Mouse (Mus musculus) A20 (cell line): ENCODE data around the gene Cyfip2.

Experiments
- DNase-seq: peaks from one replicate; pipeline ENCODE4 v3.0.0-alpha.2; 2011; ENCODE audit warnings: low read depth, low spot score

The Cyfip2 gene

DNA sequence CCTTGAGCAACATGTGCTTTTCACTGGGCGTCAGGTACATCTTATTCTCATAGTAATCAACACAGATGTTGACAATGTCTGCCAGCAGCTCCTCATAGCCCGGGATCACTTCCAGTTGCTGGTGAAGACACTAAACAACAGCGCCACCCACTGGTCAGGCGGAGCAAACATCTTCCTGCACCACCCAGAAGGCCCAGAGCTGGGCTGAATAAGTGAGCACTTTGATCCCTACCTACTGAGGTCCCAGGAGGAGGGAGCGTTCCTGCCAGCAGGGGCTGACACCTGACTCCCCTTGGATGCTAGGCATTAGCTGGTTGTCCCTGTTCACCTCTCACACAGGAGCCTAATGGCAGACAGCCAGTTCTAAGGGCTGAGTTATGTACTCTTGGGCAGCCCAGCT is 35.9 kb downstream of the Cyfip2 start:
- DNase-seq = peak; percentile 66

DNA sequence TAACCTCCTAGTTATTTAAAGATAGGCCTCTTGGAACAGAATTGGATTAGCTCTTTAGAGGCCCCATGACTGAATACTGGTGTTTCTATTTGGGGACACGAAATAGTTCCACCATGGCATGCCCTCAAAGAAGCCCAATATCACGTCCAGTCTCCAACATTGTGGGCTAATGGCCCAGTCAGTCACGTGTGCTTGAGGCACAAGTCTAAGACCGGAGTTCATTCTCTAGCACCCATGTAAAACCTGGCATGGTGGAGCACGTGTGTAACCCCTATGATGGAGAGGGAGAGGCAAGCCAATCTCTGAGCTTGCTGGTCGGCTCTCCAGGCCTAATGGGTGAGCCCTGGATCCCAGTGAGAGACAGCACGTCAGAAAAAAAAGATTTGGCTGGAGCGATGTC is 36.5 kb downstream of the Cyfip2 start:
- no peak for DNase-seq

DNA sequence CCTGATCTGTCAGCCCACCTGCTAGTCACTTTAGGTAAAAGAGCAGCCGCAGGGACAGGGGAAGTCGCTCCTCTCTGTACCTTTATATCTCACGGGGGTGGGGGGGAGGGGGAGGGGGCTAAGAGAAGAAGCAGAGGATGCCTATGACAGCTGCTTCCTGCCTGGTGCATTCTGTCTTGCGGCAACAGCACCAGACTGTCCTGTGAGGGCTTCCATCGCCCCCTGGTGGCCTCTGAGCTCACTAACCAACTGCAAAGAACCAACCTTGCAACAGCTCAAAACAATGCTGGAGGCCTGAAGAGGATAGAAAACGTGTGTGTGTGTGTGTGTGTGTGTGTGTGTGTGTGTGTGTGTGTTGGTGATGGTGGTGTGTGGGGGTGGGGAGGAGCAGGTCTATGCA is 37.4 kb downstream of the Cyfip2 start:
- DNase-seq = peak; percentile 84

DNA sequence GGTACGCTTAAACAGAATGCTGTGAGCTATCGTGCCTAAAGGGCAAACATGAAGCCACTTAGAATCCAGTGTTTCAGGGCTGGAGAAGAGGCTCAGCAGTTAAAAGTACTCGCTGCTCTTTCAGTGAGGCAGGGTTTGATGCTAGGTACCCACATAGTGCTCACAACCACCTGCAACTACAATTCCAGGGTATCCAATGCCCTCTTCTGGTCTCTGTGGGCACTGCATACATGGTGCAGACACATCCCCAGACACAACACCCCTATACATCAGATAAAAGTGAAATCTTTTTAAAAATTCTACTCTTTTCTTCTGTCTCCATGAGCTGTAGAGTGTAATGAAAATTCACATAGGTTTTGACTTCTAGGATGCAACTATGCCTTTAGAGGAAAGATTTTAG is 38.7 kb downstream of the Cyfip2 start:
- no peak for DNase-seq

DNA sequence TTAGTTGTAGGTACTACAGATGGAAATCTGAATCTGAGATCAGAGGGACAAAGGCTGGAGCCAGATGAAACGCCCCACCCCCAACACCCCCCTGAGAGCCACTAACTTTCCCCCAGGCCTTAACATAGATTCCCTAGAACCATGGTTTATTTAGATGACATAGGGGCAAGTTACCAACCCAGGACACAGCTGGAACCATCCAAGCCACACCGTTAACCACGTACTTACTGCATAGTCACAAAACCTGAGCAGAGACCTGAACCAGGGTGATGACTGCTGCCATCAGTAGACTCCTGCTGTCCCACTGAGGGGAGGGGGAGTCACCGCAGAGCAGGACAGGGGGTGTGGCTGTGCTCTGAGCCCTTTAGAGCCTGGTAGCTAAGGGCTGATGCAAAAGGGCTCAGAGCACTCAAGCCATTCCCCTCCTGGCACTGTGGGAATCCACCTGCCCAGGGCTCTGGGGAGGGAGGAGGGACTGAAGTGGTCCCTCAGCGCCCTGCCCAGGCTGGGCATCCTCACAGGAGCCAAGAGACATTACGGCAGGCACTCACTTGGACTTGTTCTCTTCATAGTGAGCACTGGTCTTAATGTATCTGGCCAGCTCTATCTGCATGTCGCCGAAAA is 40.5 kb downstream of the Cyfip2 start:
- DNase-seq = peak; percentile 48

GRCm38 (mm10) chr11:46269893-46270292 is 42.8 kb downstream of the Cyfip2 start:
- DNase-seq = no peak

DNA sequence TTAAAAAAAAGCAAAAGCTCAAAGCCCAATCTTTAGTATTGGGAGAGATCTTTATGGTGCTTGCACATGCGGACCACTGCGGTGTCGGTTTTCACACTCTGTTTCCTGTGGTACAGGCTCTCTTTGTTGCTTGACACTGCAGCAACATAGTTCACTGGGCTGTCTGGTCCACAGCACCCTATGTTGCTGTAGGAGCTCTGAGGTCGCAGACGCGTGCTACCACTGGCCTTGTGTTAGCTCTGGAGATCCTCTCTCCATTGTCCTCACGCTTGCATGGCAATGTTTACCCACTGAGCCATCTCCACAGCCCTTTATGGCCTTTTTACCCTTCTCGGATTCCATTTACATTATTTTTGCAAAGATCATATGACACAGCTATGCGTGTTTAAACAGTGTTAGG is 43.3 kb downstream of the Cyfip2 start:
- DNase-seq = no peak

DNA sequence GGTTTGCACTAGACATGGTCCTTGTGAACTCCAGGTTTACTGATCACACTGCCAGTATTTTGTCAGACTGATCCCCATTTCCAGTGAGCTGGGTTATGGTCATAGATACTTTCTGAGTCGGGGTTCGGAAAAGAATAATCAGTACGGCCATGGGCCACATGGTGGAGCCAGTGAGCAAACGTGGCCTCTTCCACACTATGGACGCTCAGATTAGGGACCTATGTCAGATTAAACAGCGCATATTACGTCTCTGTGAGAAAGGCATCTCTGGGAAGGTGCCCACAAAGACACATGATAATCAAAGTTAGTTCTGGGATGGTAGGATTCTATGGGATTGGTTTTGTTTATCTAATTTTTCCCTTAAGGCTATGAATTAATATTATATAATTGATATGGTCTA is 43.7 kb downstream of the Cyfip2 start:
- DNase-seq = peak; percentile 45

- peak; percentile 45 for DNase-seq
These were observed 47.5 kb downstream of the Cyfip2 start for GRCm38 (mm10) chr11:46265031-46265786.

- no peak for DNase-seq
These were observed 48.1 kb downstream of the Cyfip2 start for GRCm38 (mm10) chr11:46264584-46264983.

GRCm38 (mm10) chr11:46263291-46263690 is 49.4 kb downstream of the Cyfip2 start:
- DNase-seq = no peak

- no peak for DNase-seq
These were observed 49.8 kb downstream of the Cyfip2 start for GRCm38 (mm10) chr11:46262854-46263253.

GRCm38 (mm10) chr11:46258749-46259148 is 53.9 kb downstream of the Cyfip2 start:
- DNase-seq = no peak

DNA sequence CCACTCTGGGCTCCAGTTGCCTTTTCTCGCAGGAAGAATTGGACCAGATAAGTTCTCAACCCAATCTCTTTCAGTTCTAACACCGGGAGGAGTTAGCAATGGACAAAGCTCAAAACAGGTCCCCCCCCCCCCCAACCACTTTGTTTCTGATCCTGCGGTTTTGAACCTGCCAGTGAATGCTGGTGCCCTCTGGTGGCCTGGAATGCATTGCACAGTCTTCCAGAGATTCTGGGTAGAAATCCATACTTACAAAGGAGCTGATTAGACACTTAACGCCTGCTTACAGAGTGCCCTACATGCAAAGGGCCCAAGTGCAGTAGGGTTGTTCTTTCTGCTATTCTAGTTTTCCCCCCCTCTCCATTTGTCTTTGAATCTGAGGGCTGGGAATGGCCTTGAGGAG is 54.5 kb downstream of the Cyfip2 start:
- DNase-seq = no peak

- no peak for DNase-seq
These were observed 57.4 kb downstream of the Cyfip2 start for GRCm38 (mm10) chr11:46255291-46255690.

DNA sequence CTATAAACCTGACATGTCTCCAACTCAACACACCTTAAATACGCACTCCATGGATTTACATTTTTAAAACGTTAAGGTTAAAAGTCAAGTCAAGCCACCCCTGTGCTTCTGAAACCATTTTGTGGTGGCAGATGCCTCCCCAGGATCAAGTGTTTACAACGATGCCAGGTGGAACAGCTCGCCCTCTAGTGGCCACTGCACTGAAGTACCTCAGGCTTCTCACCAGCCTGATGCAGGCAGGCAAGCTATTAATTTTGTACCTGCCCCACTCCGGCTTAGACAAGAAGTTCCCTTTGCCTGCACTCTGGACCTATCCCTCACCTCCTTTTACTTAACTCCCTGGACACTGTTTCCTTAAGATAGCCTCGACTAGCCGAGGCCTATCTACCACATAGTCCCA is 60.7 kb downstream of the Cyfip2 start:
- peak; percentile 68 for DNase-seq

- no peak for DNase-seq
These were observed 64.3 kb downstream of the Cyfip2 start for GRCm38 (mm10) chr11:46248352-46248751.

DNA sequence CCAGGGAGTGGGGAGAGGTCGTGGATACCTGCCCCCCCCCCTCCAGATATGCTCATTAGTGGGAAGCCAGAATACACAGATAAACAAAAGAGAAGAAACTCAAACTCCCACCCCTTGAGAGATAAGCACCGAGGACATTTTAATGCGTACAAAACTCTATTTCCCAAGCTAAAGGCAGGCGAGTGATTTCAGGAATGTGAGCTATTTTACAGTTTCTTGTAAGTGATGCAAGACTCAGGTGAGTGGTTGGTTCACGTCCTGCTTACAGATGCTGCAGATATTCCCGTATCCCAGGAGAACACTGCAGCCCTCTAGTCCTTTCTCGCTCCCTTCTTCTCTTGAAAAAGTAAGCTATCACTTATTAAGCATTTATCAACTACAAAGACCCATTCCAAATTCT is 66.3 kb downstream of the Cyfip2 start:
- DNase-seq = no peak

DNA sequence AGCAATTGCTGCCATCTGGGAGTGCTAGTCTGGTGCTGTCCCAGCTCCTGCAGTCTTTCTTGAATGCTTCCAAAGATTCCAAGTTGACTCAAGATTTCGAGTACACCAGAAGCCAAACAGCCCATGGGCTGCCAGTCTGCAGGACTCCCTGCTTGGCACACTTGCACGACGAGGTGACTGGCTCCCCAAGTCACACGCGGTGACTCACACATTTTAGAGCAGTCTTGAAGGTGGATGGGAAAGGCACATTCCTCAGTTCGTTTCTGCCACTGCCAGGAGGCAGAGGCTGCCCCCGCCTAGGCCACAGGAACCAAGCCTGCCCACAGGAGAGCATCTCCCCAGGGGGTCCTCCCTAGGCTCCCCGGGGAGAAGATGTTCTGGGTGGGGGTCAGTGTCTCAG is 66.7 kb downstream of the Cyfip2 start:
- DNase-seq = no peak

- no peak for DNase-seq
These were observed 67.7 kb downstream of the Cyfip2 start for GRCm38 (mm10) chr11:46244731-46245604.

GRCm38 (mm10) chr11:46241985-46242384 is 70.7 kb downstream of the Cyfip2 start:
- no peak for DNase-seq

DNA sequence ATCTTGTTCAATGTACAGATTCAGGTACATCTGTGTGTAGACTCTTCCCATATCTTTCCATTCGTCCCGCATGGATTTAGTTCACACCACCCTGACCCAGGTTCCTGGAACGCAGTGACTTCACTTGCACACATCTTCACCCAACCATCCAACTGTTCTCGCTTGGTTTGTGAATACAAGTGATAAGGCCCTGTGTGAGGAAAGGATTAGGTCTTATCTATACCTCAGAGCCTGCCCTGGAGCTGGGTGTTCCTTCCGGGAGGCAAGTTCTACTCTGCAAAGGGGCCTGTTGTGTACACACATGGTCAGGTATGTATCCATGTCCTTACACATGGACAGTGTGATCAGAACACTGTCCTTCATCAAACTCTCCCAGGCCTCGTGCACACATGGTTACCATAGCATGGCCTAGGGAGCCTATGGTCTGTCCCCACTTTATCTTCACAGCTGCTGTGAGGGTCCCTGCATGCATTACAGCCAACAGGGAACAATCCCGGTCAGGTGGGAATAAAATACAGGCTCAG is 71.4 kb downstream of the Cyfip2 start:
- DNase-seq = no peak
